Comparison of ENCODE assay signal across 15 mouse cellular contexts in genomic region chr4:131217571-131218155, GRCm38 (mm10).
DNase-seq lines count a peak whose midpoint lies in the region; ATAC-seq lines count a peak whose summit lies in the region.
"Had no signal": no experiment of that assay in that cellular context is flagged by ENCODE, and none has a peak within 500 bp of the region (broad histone marks: within the 10 kb centered on the region; RNA-seq: fewer than 3 reads in every experiment).

No protein-coding gene starts in this region.

- H3K4me3 ChIP-seq in hindbrain, embryonic 10.5 days, result no peak overlapping the region
- no peak overlapping the region for H3K4me3 ChIP-seq in hindbrain, embryonic 11.5 days (ENCODE audit: low read depth, low read length)
- no peak overlapping the region for H3K4me3 ChIP-seq in forebrain, embryonic 13.5 days
- H3K4me3 ChIP-seq: embryonic facial prominence, embryonic 13.5 days; heart, embryonic 13.5 days had no signal

- H3K4me2 ChIP-seq in hindbrain, embryonic 11.5 days (replicated peaks; ENCODE audit: low read depth, low read length), result no peak overlapping the region
- no peak overlapping the region for H3K4me2 ChIP-seq in forebrain, embryonic 13.5 days
- H3K4me2 ChIP-seq: embryonic facial prominence, embryonic 13.5 days; heart, embryonic 13.5 days had no signal

- H3K9ac ChIP-seq in hindbrain, embryonic 11.5 days (ENCODE audit: low read depth, low read length), result no peak overlapping the region
- no peak overlapping the region for H3K9ac ChIP-seq in forebrain, embryonic 13.5 days
- H3K9ac ChIP-seq: embryonic facial prominence, embryonic 13.5 days; heart, embryonic 13.5 days; liver, postnatal 0 days had no signal

- H3K27me3 ChIP-seq in hindbrain, embryonic 10.5 days (ENCODE audit: insufficient read depth, poor library complexity, severe bottlenecking), result no peaks in the 10 kb centered on the region
- no peaks in the 10 kb centered on the region for H3K27me3 ChIP-seq in hindbrain, embryonic 11.5 days (ENCODE audit: control insufficient read depth, insufficient read depth, low read length)
- H3K27me3 ChIP-seq in forebrain, embryonic 13.5 days, result no peaks in the 10 kb centered on the region
- H3K27me3 ChIP-seq: embryonic facial prominence, embryonic 13.5 days had no signal

- ATAC-seq in hindbrain, embryonic 11.5 days (ENCODE audit: low FRiP score), result no peak
- peak; percentile 45; the same call in 1 of the 2 replicates for ATAC-seq in forebrain, embryonic 13.5 days
- ATAC-seq: liver, postnatal 0 days had no signal

- peak overlapping the region; percentile 45 for H3K27ac ChIP-seq in hindbrain, embryonic 10.5 days
- H3K27ac ChIP-seq in hindbrain, embryonic 11.5 days (ENCODE audit: low read depth, low read length), result no peak overlapping the region
- peak overlapping the region; percentile 61 for H3K27ac ChIP-seq in forebrain, embryonic 13.5 days
- H3K27ac ChIP-seq: embryonic facial prominence, embryonic 13.5 days; heart, embryonic 13.5 days had no signal

- DNase-seq in hindbrain, embryonic 10.5 days (ENCODE audit: low spot score), result peak; percentile 13
- no peak for DNase-seq in hindbrain, embryonic 11.5 days (ENCODE audit: low spot score)
- peak; percentile 8 for DNase-seq in right cerebral cortex, adult 18-20 months
- no peak for DNase-seq in right cerebral cortex, postnatal 4 days
- no peak for DNase-seq in thymus, postnatal 25 days
- no peak for DNase-seq in spleen, adult 18-20 months
- DNase-seq: adrenal gland, postnatal 36 days; cerebellum, adult 9-11 months; kidney, adult 2 months; liver; liver, postnatal 0 days; right cerebral cortex, postnatal 25 days had no signal

- WGBS in hindbrain, embryonic 10.5 days, result 63% methylated on average over 7 of the region's 7 CpGs
- 61% methylated on average over 7 of the region's 7 CpGs for WGBS in hindbrain, embryonic 11.5 days
- WGBS in forebrain, embryonic 13.5 days, result 56% methylated on average over 7 of the region's 7 CpGs

- peaks cover 16% of the 10 kb centered on the region for H3K4me1 ChIP-seq in hindbrain, embryonic 10.5 days (replicated peaks)
- no peaks in the 10 kb centered on the region for H3K4me1 ChIP-seq in hindbrain, embryonic 11.5 days (replicated peaks; ENCODE audit: control insufficient read depth, insufficient read depth, low read length)
- H3K4me1 ChIP-seq in forebrain, embryonic 13.5 days, result peaks cover 14% of the 10 kb centered on the region

- no peaks in the 10 kb centered on the region for H3K36me3 ChIP-seq in hindbrain, embryonic 10.5 days
- H3K36me3 ChIP-seq in hindbrain, embryonic 11.5 days (ENCODE audit: control insufficient read depth, insufficient read depth, low read length), result no peaks in the 10 kb centered on the region
- H3K36me3 ChIP-seq in forebrain, embryonic 13.5 days (ENCODE audit: poor library complexity, severe bottlenecking), result no peaks in the 10 kb centered on the region
- H3K36me3 ChIP-seq: embryonic facial prominence, embryonic 13.5 days; heart, embryonic 13.5 days had no signal

- no peaks in the 10 kb centered on the region for H3K9me3 ChIP-seq in hindbrain, embryonic 10.5 days
- no peaks in the 10 kb centered on the region for H3K9me3 ChIP-seq in hindbrain, embryonic 11.5 days (ENCODE audit: control insufficient read depth, low read length)
- no peaks in the 10 kb centered on the region for H3K9me3 ChIP-seq in forebrain, embryonic 13.5 days (replicated peaks)
- H3K9me3 ChIP-seq: embryonic facial prominence, embryonic 13.5 days; heart, embryonic 13.5 days had no signal

Comparison
In these comparisons a context has a peak if more than half of its experiments do, and no peak if none do; other contexts are left out.
1. DNase-seq: peak in hindbrain, embryonic 10.5 days (single experiment) and right cerebral cortex, adult 18-20 months (single experiment); none in hindbrain, embryonic 11.5 days (single experiment), right cerebral cortex, postnatal 4 days (single experiment), thymus, postnatal 25 days (single experiment) and spleen, adult 18-20 months (0 of 2).